Mouse (Mus musculus) right cerebral cortex, adult 18-20 months (tissue): ENCODE data around the gene Olfml2a.
"Not testable (repeated sequence)": the region's sequence is repeated elsewhere in the genome, so short reads cannot be mapped to it uniquely, and the experiment has no call there.

Source experiments
- DNase-seq: peaks from one replicate; pipeline ENCODE4 v3.0.0; 2022; ENCODE audit warnings: mixed read lengths

Olfml2a gene

GRCm38 (mm10) chr2:38987803-38988510, 56.2 kb downstream of the Olfml2a start:
- no peak for DNase-seq

- DNase-seq = no peak
These were observed 57.2 kb downstream of the Olfml2a start for GRCm38 (mm10) chr2:38988929-38989328.

- no peak for DNase-seq
These were observed 60.2 kb downstream of the Olfml2a start for GRCm38 (mm10) chr2:38992004-38992403.

GRCm38 (mm10) chr2:38992452-38992851, 60.7 kb downstream of the Olfml2a start:
- DNase-seq = no peak

- peak; percentile 90 for DNase-seq
These were observed 65.9 kb downstream of the Olfml2a start, which contains the start of gene Wdr38 for GRCm38 (mm10) chr2:38997386-38998374. TSS of gene Wdr38 (plus strand) at chr2:38997476.

- DNase-seq = no peak
These were observed 67.6 kb downstream of the Olfml2a start for GRCm38 (mm10) chr2:38999381-38999780.

GRCm38 (mm10) chr2:38999910-39000586, 68.3 kb downstream of the Olfml2a start:
- no peak for DNase-seq

GRCm38 (mm10) chr2:39000587-39000919, 68.8 kb downstream of the Olfml2a start:
- no peak for DNase-seq

GRCm38 (mm10) chr2:39001866-39002265, 70.1 kb downstream of the Olfml2a start:
- DNase-seq = no peak

- DNase-seq = no peak
These were observed 71.3 kb downstream of the Olfml2a start for GRCm38 (mm10) chr2:39003106-39003505.

GRCm38 (mm10) chr2:39003512-39003911, 71.7 kb downstream of the Olfml2a start:
- DNase-seq = no peak

GRCm38 (mm10) chr2:39004372-39004771, 72.6 kb downstream of the Olfml2a start:
- DNase-seq = no peak

- peak; percentile 95 for DNase-seq
These were observed 73.2 kb downstream of the Olfml2a start, which contains the start of gene Arpc5l for GRCm38 (mm10) chr2:39004880-39005435. TSS of gene Arpc5l (plus strand) at chr2:39005348.

- no peak for DNase-seq
These were observed 73.8 kb downstream of the Olfml2a start, which contains the start of gene Rpl35 for GRCm38 (mm10) chr2:39005574-39006079. TSS of gene Rpl35 (minus strand) at chr2:39005624.

- no peak for DNase-seq
These were observed 74.5 kb downstream of the Olfml2a start for GRCm38 (mm10) chr2:39006149-39006730.

GRCm38 (mm10) chr2:39007865-39008264, 76.1 kb downstream of the Olfml2a start:
- peak; percentile 97 for DNase-seq

- peak; percentile 49 for DNase-seq
These were observed 76.6 kb downstream of the Olfml2a start for GRCm38 (mm10) chr2:39008350-39008851.

- peak; percentile 57 for DNase-seq
These were observed 77.2 kb downstream of the Olfml2a start for GRCm38 (mm10) chr2:39008954-39009365.

GRCm38 (mm10) chr2:39010144-39010543, 78.4 kb downstream of the Olfml2a start:
- DNase-seq = not testable (repeated sequence)

- no peak for DNase-seq
These were observed 79.5 kb downstream of the Olfml2a start for GRCm38 (mm10) chr2:39011264-39011663.

GRCm38 (mm10) chr2:39011971-39012370, 80.2 kb downstream of the Olfml2a start:
- DNase-seq = no peak
